Mouse (Mus musculus) midbrain, postnatal 0 days (tissue): ENCODE measurements around the gene Antxr1. TPM values are rescaled to one million over a fixed set of nuclear protein-coding genes. Genes with fewer than 3 reads are reported as not detected.

Experiments
- ATAC-seq: fragments of 200-750 bp; cut with Nextera tagmentation; 2 replicates; pipeline ENCODE4 v1.8.0; 2017; ENCODE audit warnings: moderate number of reproducible peaks, mild to moderate bottlenecking, moderate TSS enrichment, moderate library complexity; ENCODE audit not compliant: low FRiP score
- DNase-seq: peaks from one replicate; pipeline ENCODE4 v3.0.0-alpha.2; 2015; ENCODE audit warnings: low spot score
- H3K27ac ChIP-seq: fragments of 300-500 bp; sonication (generic); 2 replicates; pipeline ENCODE4 v1.5.1; 2014; ENCODE audit warnings: low read depth, mild to moderate bottlenecking, low read length, mixed read lengths
- H3K27me3 ChIP-seq: fragments of 300-500 bp; sonication (generic); 2 replicates; pipeline ENCODE4 v1.6.1; 2014; ENCODE audit warnings: low read length, control low read depth, mixed read lengths; ENCODE audit not compliant: insufficient read depth
- H3K36me3 ChIP-seq: fragments of 300-500 bp; sonication (generic); 2 replicates; pipeline ENCODE4 v1.6.1; 2014; ENCODE audit warnings: low read length, control low read depth, mixed read lengths; ENCODE audit not compliant: insufficient read depth
- H3K4me1 ChIP-seq: fragments of 300-500 bp; sonication (generic); 2 replicates; pipeline ENCODE4 v1.6.1; 2014; ENCODE audit warnings: mild to moderate bottlenecking, control low read depth, antibody characterized with exemption, low read length, mixed read lengths; ENCODE audit not compliant: insufficient read depth
- H3K4me2 ChIP-seq: fragments of 300-500 bp; sonication (generic); 2 replicates; pipeline ENCODE4 v1.6.1; 2014; ENCODE audit warnings: low read depth, mild to moderate bottlenecking, low read length, mixed read lengths; ENCODE audit not compliant: poor library complexity, severe bottlenecking
- H3K4me3 ChIP-seq: fragments of 300-500 bp; sonication (generic); 2 replicates; pipeline ENCODE4 v1.5.1; 2014; ENCODE audit warnings: low read depth, mild to moderate bottlenecking, low read length, moderate library complexity
- H3K9ac ChIP-seq: fragments of 300-500 bp; sonication (generic); replicated peaks from 2 replicates; pipeline ENCODE4 v1.6.1; 2014; ENCODE audit warnings: mild to moderate bottlenecking, low read length, moderate library complexity, mixed read lengths; ENCODE audit not compliant: poor library complexity, severe bottlenecking
- H3K9me3 ChIP-seq: fragments of 300-500 bp; sonication (generic); 2 replicates; pipeline ENCODE4 v1.6.1; 2016; ENCODE audit warnings: low read length, control low read depth
- CTCF ChIP-seq: IDR thresholded peaks from 2 replicates; pipeline ENCODE4 v1.5.1; 2016; ENCODE audit warnings: antibody characterized with exemption, mild to moderate bottlenecking
- WGBS: fragments of 180-500 bp; shearing (Covaris S2); extraction: QIAGEN DNeasy Blood & Tissue Kit; methylation state at CpG from one replicate; pipeline ENCODE4 v1.1.7; 2014; 5-methylcytosine and 5-hydroxymethylcytosine counted together
- polyA plus RNA-seq: library from polyadenylated mRNA; unstranded; fragments of >200 nt; fragmentation: Nextera tagmentation; extraction: Ambion mirVana; gene quantifications from 2 replicates; pipeline ENCODE4 v1.2.1, GENCODE M21; 2015
- total RNA-seq: library from RNA; depleted of rRNA; stranded (reverse); fragments of >200 nt; gene quantifications from 2 replicates; pipeline ENCODE4 v1.2.3, GENCODE M21; 2014

Gene Antxr1
- total and polyA plus RNA-seq, 2 experiments from 2014 or later = 2.9 to 13.1 TPM

GRCm38 (mm10) chr6:87206790-87207189, 128.8 kb downstream of the Antxr1 start:
- Histone ChIP-seq H3K27ac (no peak overlapping the region), H3K4me2 (no peak overlapping the region), H3K4me3 (no peak overlapping the region), H3K36me3 (no peaks in the 10 kb centered on the region), H3K27me3 (no peaks in the 10 kb centered on the region), H3K9ac (no peak overlapping the region), H3K9me3 (no peaks in the 10 kb centered on the region), H3K4me1 (peaks cover 3% of the 10 kb centered on the region; the same call in 1 of the 2 replicates)
- ATAC-seq = no peak
- TF ChIP-seq CTCF = no peak
- 87% methylated on average over 4 of the region's 4 CpGs for WGBS
- no peak for DNase-seq

GRCm38 (mm10) chr6:87203467-87203866, 132.2 kb downstream of the Antxr1 start:
- H3K4me1 ChIP-seq = peaks cover 3% of the 10 kb centered on the region; the same call in 1 of the 2 replicates
- H3K9me3 ChIP-seq = no peaks in the 10 kb centered on the region
- no peak for DNase-seq
- no peaks in the 10 kb centered on the region for H3K27me3 ChIP-seq
- H3K36me3 ChIP-seq = no peaks in the 10 kb centered on the region
- H3K9ac ChIP-seq = no peak overlapping the region
- ATAC-seq = no peak
- TF ChIP-seq CTCF = no peak
- 45% methylated on average over 4 of the region's 4 CpGs for WGBS
- no peak overlapping the region for H3K4me3 ChIP-seq
- H3K4me2 ChIP-seq = no peak overlapping the region
- H3K27ac ChIP-seq = no peak overlapping the region

GRCm38 (mm10) chr6:87203065-87203464, 132.6 kb downstream of the Antxr1 start:
- ATAC-seq = no peak
- WGBS = 55% methylated on average over 2 of the region's 2 CpGs
- H3K9ac ChIP-seq = no peak overlapping the region
- no peaks in the 10 kb centered on the region for H3K36me3 ChIP-seq
- no peak overlapping the region for H3K27ac ChIP-seq
- no peak overlapping the region for H3K4me2 ChIP-seq
- H3K4me3 ChIP-seq = no peak overlapping the region
- H3K27me3 ChIP-seq = no peaks in the 10 kb centered on the region
- no peak for DNase-seq
- TF ChIP-seq CTCF = no peak
- H3K9me3 ChIP-seq = no peaks in the 10 kb centered on the region
- peaks cover 3% of the 10 kb centered on the region; the same call in 1 of the 2 replicates for H3K4me1 ChIP-seq

GRCm38 (mm10) chr6:87202048-87202605, 133.5 kb downstream of the Antxr1 start:
- H3K36me3 ChIP-seq = no peaks in the 10 kb centered on the region
- no peaks in the 10 kb centered on the region for H3K9me3 ChIP-seq
- no peak overlapping the region for H3K9ac ChIP-seq
- WGBS = 90% methylated on average over 13 of the region's 13 CpGs
- TF ChIP-seq CTCF = no peak
- H3K4me3 ChIP-seq = no peak overlapping the region
- DNase-seq (no peak), ATAC-seq (no peak)
- H3K27me3 ChIP-seq = no peaks in the 10 kb centered on the region
- H3K4me2 ChIP-seq = no peak overlapping the region
- peaks cover 3% of the 10 kb centered on the region; the same call in 1 of the 2 replicates for H3K4me1 ChIP-seq
- H3K27ac ChIP-seq = no peak overlapping the region

GRCm38 (mm10) chr6:87189755-87190154, 145.9 kb downstream of the Antxr1 start:
- Histone ChIP-seq H3K4me3 (no peak overlapping the region), H3K27me3 (no peaks in the 10 kb centered on the region), H3K9me3 (no peaks in the 10 kb centered on the region), H3K27ac (no peak overlapping the region), H3K4me2 (no peak overlapping the region), H3K36me3 (no peaks in the 10 kb centered on the region), H3K4me1 (no peaks in the 10 kb centered on the region), H3K9ac (no peak overlapping the region)
- DNase-seq (no peak), ATAC-seq (no peak)
- WGBS = 90% methylated on average over 3 of the region's 3 CpGs
- no peak for TF ChIP-seq CTCF

- no peak overlapping the region for H3K9ac ChIP-seq
- peak; percentile 55 for DNase-seq
- no peaks in the 10 kb centered on the region for H3K4me1 ChIP-seq
- no peak overlapping the region for H3K27ac ChIP-seq
- H3K9me3 ChIP-seq = no peaks in the 10 kb centered on the region
- H3K36me3 ChIP-seq = no peaks in the 10 kb centered on the region
- H3K4me3 ChIP-seq = no peak overlapping the region
- ATAC-seq = no peak
- 48% methylated on average over 12 of the region's 12 CpGs for WGBS
- H3K4me2 ChIP-seq = no peak overlapping the region
- TF ChIP-seq CTCF = no peak
- no peaks in the 10 kb centered on the region for H3K27me3 ChIP-seq
Measured at GRCm38 (mm10) chr6:87186988-87187387, 148.6 kb downstream of the Antxr1 start.
